Mouse (Mus musculus) embryo, embryonic 10.5 days (tissue): Measurements from ENCODE around the gene Olfm2.
"Not testable (repeated sequence)": the region's sequence is repeated elsewhere in the genome, so short reads cannot be mapped to it uniquely, and the experiment has no call there.

Source experiments
- DNase-seq: peaks from one replicate; pipeline ENCODE4 v3.0.0-alpha.2; 2015; ENCODE audit warnings: low spot score

Olfm2 gene

DNA sequence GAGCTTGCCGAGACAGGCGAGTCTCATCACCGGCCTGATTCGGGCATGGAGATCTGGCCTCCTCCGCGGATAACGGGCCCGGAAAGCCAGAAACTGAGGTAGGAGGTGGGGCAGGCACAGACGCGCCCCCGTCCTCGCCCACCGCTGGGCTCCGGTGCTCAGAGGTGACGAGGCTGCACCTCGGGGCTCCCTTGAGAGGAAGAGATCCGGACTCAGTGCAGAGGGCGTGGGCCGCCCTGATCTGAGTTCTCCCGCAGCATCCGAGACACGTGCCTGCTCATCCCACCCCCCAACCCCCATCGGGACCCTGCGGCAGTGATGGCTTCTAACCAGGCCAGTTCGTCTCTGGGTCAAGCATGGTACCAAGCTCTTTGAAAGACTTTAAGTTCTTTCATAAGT lies 93.9 kb downstream of the Olfm2 start:
- peak; percentile 33 for DNase-seq

DNA sequence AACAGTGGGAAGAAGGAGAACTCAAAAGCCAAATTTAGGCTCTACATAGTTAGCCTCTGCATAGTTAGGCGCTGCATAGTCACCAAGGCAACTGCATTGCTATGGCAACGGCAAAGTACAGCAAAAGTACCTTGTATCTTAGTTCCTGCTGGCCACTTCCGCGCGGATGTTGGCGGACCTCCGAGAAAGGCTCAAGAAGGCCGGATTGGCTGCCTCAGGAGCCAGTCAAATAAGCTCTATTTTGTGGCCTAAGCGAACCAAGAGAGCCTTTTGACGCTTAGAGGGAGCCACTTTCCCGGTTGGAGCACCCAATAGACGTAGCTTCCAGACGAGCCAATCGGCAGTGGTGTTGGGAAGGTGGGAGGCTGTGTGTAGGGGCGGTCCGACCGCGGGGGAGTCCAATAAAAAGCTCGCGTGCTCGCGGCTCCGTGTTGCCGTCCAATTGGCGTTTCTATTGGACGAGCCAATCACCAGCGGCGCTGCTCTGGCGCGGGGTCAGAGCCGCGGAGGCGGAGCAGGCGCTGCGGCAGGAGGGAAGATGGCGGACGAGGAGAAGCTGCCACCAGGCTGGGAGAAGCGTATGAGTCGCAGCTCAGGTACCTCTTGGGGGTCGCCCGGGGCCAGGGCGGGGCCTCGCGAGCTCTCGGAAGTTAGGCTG lies 94.4 kb downstream of the Olfm2 start, which contains the start of gene Pin1:
Pin1 (plus strand) TSS at position 494 of the 658 bp plus-strand sequence.
- DNase-seq = peak; percentile 99

DNA sequence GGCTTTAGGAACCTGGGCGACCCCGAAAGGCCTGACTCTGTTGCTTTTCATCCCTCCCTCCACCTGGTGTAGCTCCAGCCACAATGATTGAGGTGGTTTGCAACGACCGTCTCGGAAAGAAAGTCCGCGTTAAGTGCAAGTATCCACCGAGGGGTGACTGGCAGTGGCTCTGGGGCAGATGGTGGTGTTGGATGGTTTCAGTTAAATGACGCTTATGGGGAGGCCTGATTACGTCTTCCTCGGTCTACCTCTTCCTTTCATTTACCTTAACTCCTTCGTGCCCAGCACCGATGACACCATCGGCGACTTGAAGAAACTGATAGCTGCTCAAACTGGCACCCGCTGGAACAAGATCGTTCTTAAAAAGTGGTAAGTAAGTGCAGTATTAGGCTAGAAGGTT lies 101.0 kb downstream of the Olfm2 start:
- DNase-seq = no peak

DNA sequence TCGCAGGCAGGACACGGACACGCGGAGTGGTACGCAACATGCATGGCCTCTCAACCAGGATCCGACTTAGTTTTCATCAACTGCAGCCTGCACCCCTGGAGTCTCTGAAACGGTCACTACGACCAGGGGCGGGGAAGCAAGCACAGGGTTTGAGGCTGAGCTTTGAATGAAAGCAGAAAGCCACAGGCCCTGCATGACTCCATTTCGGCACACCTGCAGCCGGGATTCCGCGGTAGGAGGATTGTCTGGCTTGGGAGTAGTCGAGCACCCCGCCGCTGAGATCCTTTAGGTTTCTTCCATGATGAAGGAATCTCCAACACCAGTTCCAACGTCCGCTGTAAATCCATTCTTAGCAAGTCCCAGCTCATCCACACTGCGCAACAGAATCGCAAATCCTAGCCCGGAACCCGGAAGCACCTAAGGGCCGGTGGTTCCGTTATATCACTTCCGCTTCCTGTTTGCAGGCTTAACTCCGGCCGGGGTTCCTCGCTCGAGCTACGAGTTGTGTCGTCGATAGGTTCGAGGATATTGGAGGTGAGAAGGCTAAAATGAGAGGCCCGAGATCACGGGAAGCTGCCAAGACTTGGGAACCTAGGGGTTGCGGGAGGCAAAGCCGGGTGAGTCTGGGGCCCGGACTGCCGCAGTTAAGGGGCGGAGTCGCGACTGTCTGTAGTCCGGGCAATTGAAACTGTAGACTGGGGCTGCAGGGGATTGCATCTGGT lies 101.6 kb downstream of the Olfm2 start, which contains the start of gene Fbxl12:
Fbxl12 (minus strand) TSS at position 408 of the 722 bp plus-strand sequence.
- DNase-seq = peak; percentile 92

DNA sequence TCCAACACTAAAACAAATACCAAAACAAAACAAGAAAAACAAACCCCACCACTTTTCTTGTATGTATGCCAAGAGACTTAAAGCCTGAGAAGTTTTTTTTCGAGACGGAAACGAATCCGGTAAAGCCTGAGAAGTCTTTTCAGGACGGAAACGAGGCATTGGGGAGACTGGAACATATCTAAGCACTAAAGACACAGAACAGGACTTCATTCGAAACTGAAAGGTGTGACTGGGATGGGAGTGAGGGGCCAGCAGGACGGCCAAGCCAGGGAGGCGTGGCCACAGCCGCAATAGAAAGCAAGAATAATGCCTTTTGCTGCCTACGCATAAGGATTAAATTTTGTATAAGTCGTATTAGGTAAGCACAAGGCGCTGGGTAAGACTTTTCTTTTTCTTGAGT lies 102.4 kb downstream of the Olfm2 start:
- no peak for DNase-seq

DNA sequence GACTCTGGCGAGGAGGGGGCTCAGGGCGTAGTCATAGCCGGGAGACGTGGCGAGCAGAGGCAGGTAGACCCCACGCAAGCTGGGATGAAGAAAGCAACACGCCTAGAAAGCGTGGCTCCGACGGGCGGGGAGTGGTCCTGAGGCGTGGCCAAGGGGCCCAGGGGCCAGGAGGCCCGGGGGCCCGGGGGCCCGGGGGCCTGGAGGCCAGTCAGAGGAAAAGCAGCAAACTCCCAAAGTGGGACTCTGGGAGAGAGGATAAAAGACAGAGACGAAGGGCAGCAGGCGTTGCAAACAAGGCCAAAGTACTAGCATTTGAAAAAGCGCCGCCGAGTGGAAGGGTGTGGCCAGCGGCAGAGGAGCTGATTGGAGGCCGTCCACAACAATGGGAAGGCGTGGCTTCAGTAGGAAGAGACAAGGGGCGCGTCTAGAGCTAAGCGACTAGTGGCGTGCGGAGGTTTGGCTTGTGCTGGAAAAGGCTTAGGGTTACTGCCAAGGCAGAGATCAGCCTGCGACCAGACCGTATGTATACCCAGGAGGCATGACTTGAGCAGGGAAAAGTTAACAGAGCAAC lies 103.2 kb downstream of the Olfm2 start:
- DNase-seq = peak; percentile 96

DNA sequence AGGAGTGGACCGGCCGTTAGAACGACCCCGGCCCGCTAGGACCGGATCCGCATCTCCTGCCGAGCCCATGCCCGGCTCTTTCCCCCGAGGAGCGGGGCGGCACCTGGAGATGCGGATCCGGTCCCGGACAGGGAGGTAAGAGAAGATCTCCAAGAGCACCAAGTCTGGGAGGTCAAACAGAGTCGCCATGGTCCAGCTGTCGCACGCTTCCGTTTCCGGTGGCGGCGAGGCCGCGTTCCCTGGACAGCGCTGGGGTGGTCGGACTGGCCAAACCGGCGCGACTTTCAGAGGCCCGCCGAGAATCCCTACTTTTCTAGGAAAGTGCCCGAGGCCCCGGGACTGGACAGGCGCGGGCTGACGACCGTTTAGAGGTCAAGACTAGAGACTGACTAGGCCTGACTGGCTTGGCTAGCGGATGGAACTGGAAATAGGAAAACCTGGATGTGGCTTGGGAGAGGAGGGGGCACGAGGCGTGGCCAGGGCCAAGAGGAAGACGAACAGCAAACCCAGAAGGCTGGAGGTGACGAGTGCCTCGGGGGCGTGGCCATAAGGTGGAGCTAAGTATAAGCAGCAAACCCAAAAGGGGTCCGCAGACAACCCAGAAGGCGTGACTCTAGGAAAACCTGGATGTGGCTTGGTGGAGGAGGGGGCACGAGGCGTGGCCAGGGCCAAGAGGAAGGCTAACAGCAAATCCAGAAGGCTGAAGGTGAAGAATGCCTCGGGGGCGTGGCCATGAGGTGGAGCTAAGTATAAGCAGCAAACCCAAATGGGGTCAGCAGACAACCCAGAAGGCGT lies 103.9 kb downstream of the Olfm2 start, which contains the start of gene Ubl5:
Ubl5 (plus strand) TSS at position 778 of the 795 bp plus-strand sequence.
- peak; percentile 98 for DNase-seq

DNA sequence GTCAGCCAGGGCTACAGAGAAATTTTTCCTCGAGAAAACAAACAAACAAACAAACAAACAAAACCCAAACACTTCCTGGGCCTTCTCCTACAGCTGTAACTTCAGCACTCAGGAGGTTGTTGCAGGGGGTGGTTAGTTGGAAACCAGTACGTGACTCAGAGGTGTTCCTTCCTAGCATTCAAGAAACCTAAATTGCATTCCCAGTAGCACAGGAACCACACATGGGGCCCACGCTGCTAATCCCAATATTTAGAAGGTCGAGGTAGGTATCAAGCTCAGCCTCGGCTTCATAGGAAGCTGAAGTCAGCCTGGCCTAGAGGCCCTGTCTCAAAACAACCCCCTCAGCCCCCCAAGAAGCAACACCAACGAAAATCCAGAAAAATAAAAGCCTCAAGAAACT lies 104.6 kb downstream of the Olfm2 start:
- no peak for DNase-seq

DNA sequence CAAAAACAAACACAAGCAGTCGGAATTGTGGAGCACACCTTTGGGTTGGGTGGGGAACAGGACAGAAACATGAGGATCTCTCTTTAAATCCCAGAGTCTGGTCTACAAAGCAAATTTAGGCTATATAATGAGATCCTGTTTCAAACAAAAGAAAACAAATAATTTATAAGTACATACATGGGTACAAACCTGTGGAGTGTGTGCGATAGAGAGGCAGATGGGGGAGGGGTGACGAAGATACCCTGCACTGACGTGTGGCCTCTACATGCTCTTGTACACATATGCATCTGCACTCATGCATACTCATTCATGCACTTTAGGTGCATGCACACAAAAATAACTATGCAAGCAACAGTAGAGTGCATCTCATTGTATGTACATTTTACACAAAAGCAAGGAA lies 106.7 kb downstream of the Olfm2 start:
- no peak for DNase-seq

DNA sequence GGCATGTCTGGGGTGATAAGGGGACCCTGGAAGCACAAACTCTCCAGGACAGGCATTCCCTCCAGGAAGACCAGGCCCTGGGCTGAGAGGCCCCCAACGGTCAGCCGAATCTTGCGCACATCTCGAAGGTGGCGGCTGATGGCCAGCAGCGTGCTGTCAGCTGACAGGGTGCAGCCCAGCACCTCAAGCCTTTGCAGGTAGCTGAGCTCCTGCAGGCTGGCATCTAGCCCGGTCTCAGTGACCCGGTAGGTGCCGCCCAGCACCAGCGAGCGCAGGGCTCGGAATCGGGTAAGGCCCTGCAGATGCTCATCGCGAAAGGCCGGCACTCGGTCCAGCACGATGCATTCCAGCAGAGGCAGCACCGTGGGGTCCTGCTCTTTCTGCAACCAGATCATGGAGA lies 107.6 kb downstream of the Olfm2 start:
- DNase-seq = no peak

DNA sequence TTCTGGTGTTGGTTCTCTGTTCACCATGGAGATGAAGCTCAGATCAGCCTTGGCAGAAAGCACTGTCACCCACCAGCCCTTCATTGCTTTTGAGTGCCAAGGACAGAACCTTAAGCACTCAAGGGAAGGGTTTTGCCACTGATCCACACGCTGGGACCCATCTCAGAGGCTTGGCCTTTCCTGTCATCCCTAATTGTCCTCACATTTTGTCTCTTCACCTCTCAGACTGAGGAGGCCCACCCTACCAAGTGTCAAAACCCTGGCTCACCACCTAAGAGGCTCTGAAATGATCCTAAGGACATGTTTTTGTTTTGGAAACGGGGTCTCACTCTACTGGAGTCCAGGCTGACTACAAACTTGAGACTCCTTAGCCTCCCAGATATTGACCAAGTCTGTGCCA lies 109.4 kb downstream of the Olfm2 start:
- no peak for DNase-seq

DNA sequence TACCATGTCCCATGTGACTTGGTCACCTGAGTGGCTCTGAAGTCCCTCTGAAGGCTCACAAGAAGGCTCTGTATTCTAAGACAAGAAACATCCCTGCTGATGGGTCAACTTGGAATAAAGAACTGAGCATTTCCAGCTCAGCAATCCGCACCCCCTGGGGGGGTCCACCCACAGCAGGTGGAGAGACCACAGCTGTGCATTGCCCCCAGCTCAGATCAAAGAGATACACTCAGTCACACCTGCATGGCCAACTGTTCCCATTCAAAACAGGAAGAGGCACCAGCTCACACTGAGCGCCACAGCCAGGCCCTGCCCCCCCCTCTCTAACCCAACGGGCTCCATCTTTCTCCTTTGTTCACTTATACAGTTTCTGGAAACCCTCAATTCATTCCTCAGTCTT lies 109.9 kb downstream of the Olfm2 start:
- DNase-seq = no peak

DNA sequence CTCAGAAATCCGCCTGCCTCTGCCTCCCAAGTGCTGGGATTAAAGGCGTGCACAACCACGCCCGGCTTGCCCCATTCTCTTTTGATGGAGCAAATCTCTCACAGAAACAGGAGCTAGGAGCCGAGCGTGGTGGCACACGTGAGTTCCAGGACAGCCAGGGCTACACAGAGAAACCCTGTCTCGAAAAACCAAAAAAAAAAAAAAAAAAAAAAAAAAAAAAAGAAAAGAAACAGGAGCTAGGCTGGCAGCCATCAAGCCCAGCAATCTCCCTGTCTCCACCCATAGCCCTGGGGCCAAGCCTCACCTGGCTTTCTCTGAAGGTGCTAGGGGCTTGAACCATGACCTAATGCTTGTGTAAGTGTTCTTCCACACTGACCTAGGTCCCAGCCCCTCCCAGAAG lies 110.5 kb downstream of the Olfm2 start:
- not testable (repeated sequence) for DNase-seq

DNA sequence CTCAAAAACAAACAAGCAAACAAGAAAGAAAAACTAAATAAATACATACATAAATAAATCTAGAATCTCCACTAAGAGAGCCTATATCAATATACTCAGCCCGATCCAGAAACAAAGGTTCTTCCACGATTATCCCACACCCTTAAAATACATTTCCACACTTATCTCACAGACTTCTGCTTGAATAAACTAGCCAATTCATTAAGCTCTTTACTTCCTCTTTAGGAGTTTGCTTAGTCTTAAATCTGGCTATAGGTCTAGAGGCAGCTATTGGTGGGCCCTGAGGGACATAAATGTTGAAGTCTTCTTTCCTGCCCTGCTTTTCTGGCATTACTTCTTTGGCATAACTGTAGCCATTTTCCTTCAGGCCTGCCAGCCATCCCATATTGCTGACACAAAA lies 114.8 kb downstream of the Olfm2 start:
- no peak for DNase-seq
